Mouse (Mus musculus): ENCODE data around the gene Thumpd3.

Thumpd3 gene

GRCm38 (mm10) chr6:113079492-113079891 is 33.5 kb downstream of the Thumpd3 start:
- DNase-seq, result peak; percentile 30

GRCm38 (mm10) chr6:113082229-113082628 is 36.2 kb downstream of the Thumpd3 start:
- peak; percentile 18 for DNase-seq

- DNase-seq, result no peak
Observed at GRCm38 (mm10) chr6:113084590-113084989, 38.6 kb downstream of the Thumpd3 start.

- no peak for DNase-seq
Observed at GRCm38 (mm10) chr6:113093206-113093605, 47.2 kb downstream of the Thumpd3 start.

- DNase-seq, result no peak
Observed at GRCm38 (mm10) chr6:113095547-113095946, 49.5 kb downstream of the Thumpd3 start.

- no peak for DNase-seq
Observed at GRCm38 (mm10) chr6:113097662-113098061, 51.6 kb downstream of the Thumpd3 start.

GRCm38 (mm10) chr6:113099640-113100289 is 53.7 kb downstream of the Thumpd3 start:
- peak; percentile 92 for DNase-seq

GRCm38 (mm10) chr6:113102541-113102940 is 56.5 kb downstream of the Thumpd3 start:
- no peak for DNase-seq

- peak; percentile 23 for DNase-seq
Observed at GRCm38 (mm10) chr6:113103765-113104164, 57.7 kb downstream of the Thumpd3 start.

GRCm38 (mm10) chr6:113109378-113109777 is 63.4 kb downstream of the Thumpd3 start:
- no peak for DNase-seq

GRCm38 (mm10) chr6:113109956-113110355 is 63.9 kb downstream of the Thumpd3 start:
- DNase-seq, result no peak
